Comparison of ENCODE assay signal across 8 mouse cellular contexts in genomic region chr1:87187037-87187355, GRCm38 (mm10). TPM values are rescaled to one million over a fixed set of nuclear protein-coding genes. Genes with fewer than 3 reads are reported as not detected.
DNase-seq lines count a peak whose midpoint lies in the region; ATAC-seq and TF ChIP-seq lines count a peak whose summit lies in the region.

No protein-coding gene starts in this region.

- ATAC-seq in intestine, postnatal 0 days: 0 out of 2 replicates have a peak, but pooled peaks have one; percentile 14
- 0 out of 2 replicates have a peak, but pooled peaks have one; percentile 20 for ATAC-seq in limb, embryonic 11.5 days (ENCODE audit: insufficient number of reproducible peaks, low FRiP score, low TSS enrichment, low read depth)
- peak; percentile 60 for ATAC-seq in midbrain, embryonic 13.5 days

- H3K36me3 ChIP-seq in intestine, postnatal 0 days (ENCODE audit: control insufficient read depth, insufficient read depth): no peaks in the 10 kb centered on the region
- no peaks in the 10 kb centered on the region for H3K36me3 ChIP-seq in limb, embryonic 11.5 days (ENCODE audit: control insufficient read depth, insufficient read depth, low read length)
- no peaks in the 10 kb centered on the region for H3K36me3 ChIP-seq in midbrain, embryonic 13.5 days

- TF ChIP-seq CTCF in intestine, postnatal 0 days (IDR thresholded peaks at IDR 0.05; ENCODE audit: low read depth): peak; percentile 90

- no peaks in the 10 kb centered on the region for H3K9me3 ChIP-seq in intestine, postnatal 0 days (ENCODE audit: control insufficient read depth)
- H3K9me3 ChIP-seq in limb, embryonic 11.5 days (ENCODE audit: control insufficient read depth, low read length): no peaks in the 10 kb centered on the region
- H3K9me3 ChIP-seq in midbrain, embryonic 13.5 days: no peaks in the 10 kb centered on the region

- intact Hi-C loops in gastrocnemius, postnatal 14 days (cut with DNase I; ENCODE audit: low total_unique reads): loop anchor here (10.0 kb wide), 2 partner anchors 522 to 572 kb away; no protein-coding TSS in a partner anchor

- no peaks in the 10 kb centered on the region; the same call in 1 of the 2 replicates for H3K4me1 ChIP-seq in intestine, postnatal 0 days (replicated peaks; ENCODE audit: control insufficient read depth, insufficient read depth, low read length)
- H3K4me1 ChIP-seq in limb, embryonic 11.5 days (ENCODE audit: control insufficient read depth, insufficient read depth, low read length): peaks cover 2% of the 10 kb centered on the region; the same call in 1 of the 2 replicates
- peaks cover 21% of the 10 kb centered on the region for H3K4me1 ChIP-seq in midbrain, embryonic 13.5 days (replicated peaks)

- H3K27ac ChIP-seq in intestine, postnatal 0 days (ENCODE audit: low read depth, low read length): no peak overlapping the region
- no peak overlapping the region for H3K27ac ChIP-seq in limb, embryonic 11.5 days (replicated peaks; ENCODE audit: low read depth, low read length)
- no peak overlapping the region for H3K27ac ChIP-seq in midbrain, embryonic 13.5 days

- WGBS in intestine, postnatal 0 days: 0% methylated on average over 15 of the region's 15 CpGs
- WGBS in limb, embryonic 11.5 days: under 1% methylated on average over 15 of the region's 15 CpGs
- 0% methylated on average over 15 of the region's 15 CpGs for WGBS in midbrain, embryonic 13.5 days

- peak overlapping the region; percentile 51 for H3K4me3 ChIP-seq in intestine, postnatal 0 days (ENCODE audit: low read depth, low read length)
- H3K4me3 ChIP-seq in limb, embryonic 11.5 days (ENCODE audit: low read depth, low read length): peak overlapping the region; percentile 31
- peak overlapping the region; percentile 45 for H3K4me3 ChIP-seq in midbrain, embryonic 13.5 days (replicated peaks)

- peaks cover 55% of the 10 kb centered on the region for H3K27me3 ChIP-seq in intestine, postnatal 0 days (replicated peaks; ENCODE audit: control insufficient read depth, insufficient read depth, low read length)
- peaks cover 44% of the 10 kb centered on the region for H3K27me3 ChIP-seq in limb, embryonic 11.5 days (ENCODE audit: control insufficient read depth, insufficient read depth, low read length)
- peaks cover 53% of the 10 kb centered on the region for H3K27me3 ChIP-seq in midbrain, embryonic 13.5 days

- peak overlapping the region; percentile 98 for H3K4me2 ChIP-seq in intestine, postnatal 0 days (replicated peaks; ENCODE audit: low read depth)
- H3K4me2 ChIP-seq in limb, embryonic 11.5 days (ENCODE audit: low read depth, severe bottlenecking): peak overlapping the region; percentile 79
- H3K4me2 ChIP-seq in midbrain, embryonic 13.5 days (replicated peaks): peak overlapping the region; percentile 72

- DNase-seq in spleen, adult 12 weeks (ENCODE audit: low spot score): peak; percentile 37
- no peak for DNase-seq in spleen, postnatal 36 days (ENCODE audit: low spot score in 2 of 2)
- peak; percentile 78 to 79 for DNase-seq in cerebellum, postnatal 36 days
- peak; percentile 76 for DNase-seq in gastrocnemius, postnatal 14 days
- peak; percentile 93 for DNase-seq in limb, embryonic 11.5 days (ENCODE audit: low spot score)
- peak; percentile 41 to 81 for DNase-seq in spleen, postnatal 4 days (ENCODE audit: low spot score in 2 of 2)

- 0 out of 2 replicates have a peak overlapping the region, but pooled peaks have one; percentile 17 for H3K9ac ChIP-seq in intestine, postnatal 0 days (ENCODE audit: low read depth, low read length)
- peak overlapping the region; percentile 12 for H3K9ac ChIP-seq in limb, embryonic 11.5 days (ENCODE audit: low read length)
- H3K9ac ChIP-seq in midbrain, embryonic 13.5 days (replicated peaks): peak overlapping the region; percentile 55

RNA-seq across cellular contexts. Expression of gene Chrnd, which starts 3.4 kb away (rescaled TPM):
- 1 to 10 TPM; 4.4 to 5.2 TPM for total RNA-seq in gastrocnemius, postnatal 14 days (2021)
- not detected in 2 replicates for polyA plus RNA-seq in intestine, postnatal 0 days (2015; fragmentation: Nextera tagmentation; extraction: Ambion mirVana)
- 0.73 and 1.2 TPM in 2 replicates for polyA plus RNA-seq in limb, embryonic 11.5 days (2014; fragmentation: Nextera tagmentation; extraction: Ambion mirVana)
- polyA plus RNA-seq in midbrain, embryonic 13.5 days (2015; fragmentation: Nextera tagmentation; extraction: Ambion mirVana): not detected in 2 replicates

RNA-seq across cellular contexts. Expression of gene Prss56, which starts 3.9 kb away (rescaled TPM):
- not detected for total RNA-seq in gastrocnemius, postnatal 14 days (2021)
- not detected in 2 replicates for polyA plus RNA-seq in intestine, postnatal 0 days (2015; fragmentation: Nextera tagmentation; extraction: Ambion mirVana)
- not detected in 2 replicates for polyA plus RNA-seq in limb, embryonic 11.5 days (2014; fragmentation: Nextera tagmentation; extraction: Ambion mirVana)
- 0.12 TPM in 1 of 2 replicates, not detected in the other for polyA plus RNA-seq in midbrain, embryonic 13.5 days (2015; fragmentation: Nextera tagmentation; extraction: Ambion mirVana)

RNA-seq across cellular contexts. Expression of gene Chrng, which starts 17.5 kb away (rescaled TPM):
- total RNA-seq in gastrocnemius, postnatal 14 days (2021): 1 to 10 TPM; 1.5 to 1.7 TPM
- not detected in 2 replicates for polyA plus RNA-seq in intestine, postnatal 0 days (2015; fragmentation: Nextera tagmentation; extraction: Ambion mirVana)
- 2.9 and 4.1 TPM in 2 replicates for polyA plus RNA-seq in limb, embryonic 11.5 days (2014; fragmentation: Nextera tagmentation; extraction: Ambion mirVana)
- not detected in 2 replicates for polyA plus RNA-seq in midbrain, embryonic 13.5 days (2015; fragmentation: Nextera tagmentation; extraction: Ambion mirVana)

RNA-seq across cellular contexts. Expression of gene Eif4e2, which starts 26.7 kb away (rescaled TPM):
- 10 to 100 TPM; 54.3 to 61.6 TPM for total RNA-seq in gastrocnemius, postnatal 14 days (2021)
- polyA plus RNA-seq in intestine, postnatal 0 days (2015; fragmentation: Nextera tagmentation; extraction: Ambion mirVana): 175 and 179 TPM in 2 replicates
- 140 and 157 TPM in 2 replicates for polyA plus RNA-seq in limb, embryonic 11.5 days (2014; fragmentation: Nextera tagmentation; extraction: Ambion mirVana)
- 110 TPM in 2 replicates for polyA plus RNA-seq in midbrain, embryonic 13.5 days (2015; fragmentation: Nextera tagmentation; extraction: Ambion mirVana)

RNA-seq across cellular contexts. Expression of gene Ecel1, which starts 30.7 kb away (rescaled TPM):
- total RNA-seq in gastrocnemius, postnatal 14 days (2021): not detected
- polyA plus RNA-seq in intestine, postnatal 0 days (2015; fragmentation: Nextera tagmentation; extraction: Ambion mirVana): 0.64 and 0.67 TPM in 2 replicates
- 0.17 and 0.28 TPM in 2 replicates for polyA plus RNA-seq in limb, embryonic 11.5 days (2014; fragmentation: Nextera tagmentation; extraction: Ambion mirVana)
- 12.8 and 15.0 TPM in 2 replicates for polyA plus RNA-seq in midbrain, embryonic 13.5 days (2015; fragmentation: Nextera tagmentation; extraction: Ambion mirVana)

Comparison
In these comparisons a context has a peak if more than half of its experiments do, and no peak if none do; other contexts are left out.
1. DNase-seq: peak in spleen, adult 12 weeks (single experiment), cerebellum, postnatal 36 days (2 of 2), gastrocnemius, postnatal 14 days (single experiment), limb, embryonic 11.5 days (single experiment) and spleen, postnatal 4 days (2 of 2); none in spleen, postnatal 36 days (0 of 2).
2. Peak in every context shown above with its lines, with median percentiles within 50 percentile points of each other: ATAC-seq, H3K4me2 ChIP-seq, H3K4me3 ChIP-seq and H3K9ac ChIP-seq.